Comparison of ENCODE assay signal across 9 mouse cellular contexts in genomic region chr1:132319242-132319641, GRCm38 (mm10). TPM values are rescaled to one million over a fixed set of nuclear protein-coding genes. Genes with fewer than 3 reads are reported as not detected.
DNase-seq lines count a peak whose midpoint lies in the region; ATAC-seq and TF ChIP-seq lines count a peak whose summit lies in the region.
"Had no signal": no experiment of that assay in that cellular context is flagged by ENCODE, and none has a peak within 500 bp of the region (broad histone marks: within the 10 kb centered on the region; RNA-seq: fewer than 3 reads in every experiment).

No protein-coding gene starts in this region.

- no peaks in the 10 kb centered on the region for H3K9me3 ChIP-seq in hindbrain, embryonic 13.5 days
- H3K9me3 ChIP-seq: liver, embryonic 13.5 days had no signal

- H3K4me2 ChIP-seq in hindbrain, embryonic 13.5 days, result peak overlapping the region; percentile 90
- H3K4me2 ChIP-seq: liver, embryonic 13.5 days had no signal

- H3K9ac ChIP-seq in hindbrain, embryonic 13.5 days, result peak overlapping the region; percentile 87
- H3K9ac ChIP-seq: liver, embryonic 13.5 days had no signal

- TF ChIP-seq CTCF in small intestine, adult 2 months (IDR thresholded peaks at IDR 0.05; ENCODE audit: extremely low read depth, insufficient read length, insufficient replicate concordance, low read depth, low read length), result no peak

- H3K4me1 ChIP-seq in hindbrain, embryonic 13.5 days (replicated peaks), result peaks cover 75% of the 10 kb centered on the region
- peaks cover 38% of the 10 kb centered on the region for H3K4me1 ChIP-seq in small intestine, adult 2 months (ENCODE audit: control insufficient read depth, insufficient read depth, insufficient read length, low read length)

- ATAC-seq in common myeloid progenitor, adult 5-6 weeks (replicated peaks; ENCODE audit: low read depth, poor library complexity, severe bottlenecking), result peak; percentile 41
- ATAC-seq in hindbrain, embryonic 13.5 days (ENCODE audit: low FRiP score), result no peak
- ATAC-seq in frontal cortex, adult (ENCODE audit: low TSS enrichment), result no peak
- no peak for ATAC-seq in erythroid progenitor cell, adult 5-6 weeks (replicated peaks; ENCODE audit: low FRiP score, poor library complexity, severe bottlenecking)

- H3K4me3 ChIP-seq in hindbrain, embryonic 13.5 days, result no peak overlapping the region
- H3K4me3 ChIP-seq in small intestine, adult 2 months (ENCODE audit: low read depth, low read length), result peak overlapping the region; percentile 48
- H3K4me3 ChIP-seq: liver, embryonic 13.5 days had no signal

- DNase-seq in 3134 (ENCODE audit: extremely low read depth, insufficient read length, low spot score) (peak; percentile 81), MN1 (ENCODE audit: low spot score) (peak; percentile 76)
- DNase-seq in lung, postnatal 10 days, result peak; percentile 89
- DNase-seq: liver, embryonic 13.5 days had no signal

- H3K36me3 ChIP-seq in hindbrain, embryonic 13.5 days, result no peaks in the 10 kb centered on the region
- H3K36me3 ChIP-seq in small intestine, adult 2 months (ENCODE audit: control insufficient read depth, insufficient read depth, low read length), result peaks cover 29% of the 10 kb centered on the region
- H3K36me3 ChIP-seq: liver, embryonic 13.5 days had no signal

- H3K27me3 ChIP-seq in hindbrain, embryonic 13.5 days, result peaks cover 6% of the 10 kb centered on the region; the same call in 1 of the 2 replicates
- no peaks in the 10 kb centered on the region for H3K27me3 ChIP-seq in small intestine, adult 2 months (ENCODE audit: control insufficient read depth, insufficient read depth, low read length)

- 0 out of 2 replicates have a peak, but pooled peaks have one; percentile 37 for TF ChIP-seq POLR2A in small intestine, adult 2 months (IDR thresholded peaks at IDR 0.05; ENCODE audit: low read depth, low read length)

- 33% methylated on average over 5 of the region's 5 CpGs for WGBS in hindbrain, embryonic 13.5 days
- WGBS in small intestine, adult 2 months, result 18% methylated on average over 5 of the region's 5 CpGs

- H3K27ac ChIP-seq in hindbrain, embryonic 13.5 days, result peak overlapping the region; percentile 86
- peak overlapping the region; percentile 89 for H3K27ac ChIP-seq in small intestine, adult 2 months (ENCODE audit: insufficient read depth, low read depth, low read length)
- H3K27ac ChIP-seq: liver, embryonic 13.5 days had no signal

RNA-seq across cellular contexts. Expression of gene Nuak2, which starts 3.3 kb away (rescaled TPM):
- total RNA-seq in common myeloid progenitor, adult 5-6 weeks (2017), result 8.0 and 12.0 TPM in 2 replicates
- 17.6 and 22.5 TPM in 2 replicates for polyA plus RNA-seq in hindbrain, embryonic 13.5 days (2015; fragmentation: Nextera tagmentation; extraction: Ambion mirVana)
- polyA plus RNA-seq in small intestine, adult 2 months (2012; rRNA removed), result 24.3 and 99.9 TPM in 2 replicates
- 1.1 and 6.3 TPM in 2 replicates for total RNA-seq in erythroid progenitor cell, adult 5-6 weeks (2015; ENCODE audit: low replicate concordance)
- total RNA-seq in erythroid progenitor cell, adult 5-6 weeks (2017; ENCODE audit: low replicate concordance), result 3.7 TPM in 1 of 2 replicates, not detected in the other

RNA-seq across cellular contexts. Expression of gene Klhdc8a, which starts 20.8 kb away (rescaled TPM):
- total RNA-seq in common myeloid progenitor, adult 5-6 weeks (2017), result not detected in 2 replicates
- 5.1 and 5.4 TPM in 2 replicates for polyA plus RNA-seq in hindbrain, embryonic 13.5 days (2015; fragmentation: Nextera tagmentation; extraction: Ambion mirVana)
- 0.75 and 1.5 TPM in 2 replicates for polyA plus RNA-seq in small intestine, adult 2 months (2012; rRNA removed)
- total RNA-seq in erythroid progenitor cell, adult 5-6 weeks (2015; ENCODE audit: low replicate concordance), result not detected in 2 replicates
- total RNA-seq in erythroid progenitor cell, adult 5-6 weeks (2017; ENCODE audit: low replicate concordance), result not detected in 2 replicates
